Mouse (Mus musculus) spleen, adult 2 months (tissue): ENCODE results near the gene Rap1b.

Experiments
- CTCF ChIP-seq: fragments of 200-500 bp; IDR thresholded peaks from 2 replicates; pipeline ENCODE4 v1.5.1; 2011; ENCODE audit warnings: mild to moderate bottlenecking, inconsistent platforms; ENCODE audit not compliant: insufficient read depth, insufficient read length, insufficient replicate concordance; ENCODE audit errors: extremely low read depth
- POLR2A ChIP-seq: fragments of 200-500 bp; IDR thresholded peaks from 2 replicates; pipeline ENCODE4 v1.6.1; 2011; ENCODE audit warnings: low read depth, low read length, inconsistent platforms

- no peak for TF ChIP-seq CTCF
- no peak for TF ChIP-seq POLR2A
These were observed 961 bp upstream of the Rap1b start for GRCm38 (mm10) chr10:117846796-117847195.
